Mouse (Mus musculus) midbrain, postnatal 0 days (tissue): ENCODE measurements around the gene Osbpl3. TPM values are rescaled to one million over a fixed set of nuclear protein-coding genes. Genes with fewer than 3 reads are reported as not detected.

ENCODE experiments used
- ATAC-seq: fragments of 200-750 bp; cut with Nextera tagmentation; 2 replicates; pipeline ENCODE4 v1.8.0; 2017; ENCODE audit warnings: moderate number of reproducible peaks, mild to moderate bottlenecking, moderate TSS enrichment, moderate library complexity; ENCODE audit not compliant: low FRiP score
- DNase-seq: peaks from one replicate; pipeline ENCODE4 v3.0.0-alpha.2; 2015; ENCODE audit warnings: low spot score
- H3K27ac ChIP-seq: fragments of 300-500 bp; sonication (generic); 2 replicates; pipeline ENCODE4 v1.5.1; 2014; ENCODE audit warnings: low read depth, mild to moderate bottlenecking, low read length, mixed read lengths
- H3K27me3 ChIP-seq: fragments of 300-500 bp; sonication (generic); 2 replicates; pipeline ENCODE4 v1.6.1; 2014; ENCODE audit warnings: low read length, control low read depth, mixed read lengths; ENCODE audit not compliant: insufficient read depth
- H3K36me3 ChIP-seq: fragments of 300-500 bp; sonication (generic); 2 replicates; pipeline ENCODE4 v1.6.1; 2014; ENCODE audit warnings: low read length, control low read depth, mixed read lengths; ENCODE audit not compliant: insufficient read depth
- H3K4me1 ChIP-seq: fragments of 300-500 bp; sonication (generic); 2 replicates; pipeline ENCODE4 v1.6.1; 2014; ENCODE audit warnings: mild to moderate bottlenecking, control low read depth, antibody characterized with exemption, low read length, mixed read lengths; ENCODE audit not compliant: insufficient read depth
- H3K4me2 ChIP-seq: fragments of 300-500 bp; sonication (generic); 2 replicates; pipeline ENCODE4 v1.6.1; 2014; ENCODE audit warnings: low read depth, mild to moderate bottlenecking, low read length, mixed read lengths; ENCODE audit not compliant: poor library complexity, severe bottlenecking
- H3K4me3 ChIP-seq: fragments of 300-500 bp; sonication (generic); 2 replicates; pipeline ENCODE4 v1.5.1; 2014; ENCODE audit warnings: low read depth, mild to moderate bottlenecking, low read length, moderate library complexity
- H3K9ac ChIP-seq: fragments of 300-500 bp; sonication (generic); replicated peaks from 2 replicates; pipeline ENCODE4 v1.6.1; 2014; ENCODE audit warnings: mild to moderate bottlenecking, low read length, moderate library complexity, mixed read lengths; ENCODE audit not compliant: poor library complexity, severe bottlenecking
- H3K9me3 ChIP-seq: fragments of 300-500 bp; sonication (generic); 2 replicates; pipeline ENCODE4 v1.6.1; 2016; ENCODE audit warnings: low read length, control low read depth
- CTCF ChIP-seq: IDR thresholded peaks from 2 replicates; pipeline ENCODE4 v1.5.1; 2016; ENCODE audit warnings: antibody characterized with exemption, mild to moderate bottlenecking
- WGBS: fragments of 180-500 bp; shearing (Covaris S2); extraction: QIAGEN DNeasy Blood & Tissue Kit; methylation state at CpG from one replicate; pipeline ENCODE4 v1.1.7; 2014; 5-methylcytosine and 5-hydroxymethylcytosine counted together
- polyA plus RNA-seq: library from polyadenylated mRNA; unstranded; fragments of >200 nt; fragmentation: Nextera tagmentation; extraction: Ambion mirVana; gene quantifications from 2 replicates; pipeline ENCODE4 v1.2.1, GENCODE M21; 2015
- total RNA-seq: library from RNA; depleted of rRNA; stranded (reverse); fragments of >200 nt; gene quantifications from 2 replicates; pipeline ENCODE4 v1.2.3, GENCODE M21; 2014

The Osbpl3 gene
- total and polyA plus RNA-seq, 2 experiments from 2014 or later: 5.5 to 9.5 TPM

GRCm38 (mm10) chr6:50340226-50340906 is 115.6 kb downstream of the Osbpl3 start:
- Histone ChIP-seq H3K4me3 (no peak overlapping the region), H3K27me3 (no peaks in the 10 kb centered on the region), H3K4me1 (no peaks in the 10 kb centered on the region), H3K9me3 (no peaks in the 10 kb centered on the region), H3K4me2 (no peak overlapping the region), H3K27ac (no peak overlapping the region), H3K9ac (no peak overlapping the region), H3K36me3 (no peaks in the 10 kb centered on the region)
- DNase-seq (no peak), ATAC-seq (no peak)
- 60% methylated on average over 5 of the region's 5 CpGs for WGBS
- no peak for TF ChIP-seq CTCF

- ATAC-seq: no peak
- whole genome bisulfite sequencing: 85% methylated on average over 6 of the region's 6 CpGs
- TF ChIP-seq CTCF: no peak
Observed at GRCm38 (mm10) chr6:50337431-50337830, 118.6 kb downstream of the Osbpl3 start.

GRCm38 (mm10) chr6:50336376-50336775 is 119.6 kb downstream of the Osbpl3 start:
- Histone ChIP-seq H3K27me3 (no peaks in the 10 kb centered on the region), H3K9ac (no peak overlapping the region), H3K4me1 (no peaks in the 10 kb centered on the region), H3K4me3 (no peak overlapping the region), H3K4me2 (no peak overlapping the region), H3K27ac (no peak overlapping the region), H3K36me3 (no peaks in the 10 kb centered on the region), H3K9me3 (no peaks in the 10 kb centered on the region)
- ATAC-seq: no peak
- 97% methylated on average over 2 of the region's 2 CpGs for WGBS
- DNase-seq: no peak
- no peak for TF ChIP-seq CTCF

More at GRCm38 (mm10) chr6:50337431-50337830, 118.6 kb downstream of the Osbpl3 start:
- no peak overlapping the region for H3K27ac ChIP-seq
- no peak overlapping the region for H3K9ac ChIP-seq
- H3K27me3 ChIP-seq: no peaks in the 10 kb centered on the region
- H3K4me3 ChIP-seq: no peak overlapping the region
- H3K36me3 ChIP-seq: no peaks in the 10 kb centered on the region
- no peaks in the 10 kb centered on the region for H3K4me1 ChIP-seq
- H3K9me3 ChIP-seq: no peaks in the 10 kb centered on the region
- DNase-seq: no peak
- no peak overlapping the region for H3K4me2 ChIP-seq

- H3K9me3 ChIP-seq: no peaks in the 10 kb centered on the region
- DNase-seq: no peak
- no peak for ATAC-seq
- TF ChIP-seq CTCF: no peak
- 91% methylated on average over 15 of the region's 15 CpGs for WGBS
- H3K27ac ChIP-seq: no peak overlapping the region
- H3K9ac ChIP-seq: no peak overlapping the region
- H3K4me2 ChIP-seq: no peak overlapping the region
- no peaks in the 10 kb centered on the region for H3K36me3 ChIP-seq
- H3K27me3 ChIP-seq: no peaks in the 10 kb centered on the region
- H3K4me1 ChIP-seq: no peaks in the 10 kb centered on the region
- no peak overlapping the region for H3K4me3 ChIP-seq
Observed at GRCm38 (mm10) chr6:50334846-50335821, 120.9 kb downstream of the Osbpl3 start.

GRCm38 (mm10) chr6:50333346-50333745 is 122.7 kb downstream of the Osbpl3 start:
- DNase-seq (no peak), ATAC-seq (no peak)
- WGBS: 87% methylated on average over 6 of the region's 6 CpGs
- Histone ChIP-seq H3K4me3 (no peak overlapping the region), H3K9ac (no peak overlapping the region), H3K4me1 (no peaks in the 10 kb centered on the region), H3K4me2 (no peak overlapping the region), H3K27ac (no peak overlapping the region), H3K9me3 (no peaks in the 10 kb centered on the region), H3K27me3 (no peaks in the 10 kb centered on the region), H3K36me3 (no peaks in the 10 kb centered on the region)
- no peak for TF ChIP-seq CTCF

GRCm38 (mm10) chr6:50331477-50331876 is 124.5 kb downstream of the Osbpl3 start:
- ATAC-seq: no peak
- WGBS: 91% methylated on average over 2 of the region's 2 CpGs
- no peaks in the 10 kb centered on the region for H3K9me3 ChIP-seq
- H3K36me3 ChIP-seq: no peaks in the 10 kb centered on the region
- no peaks in the 10 kb centered on the region for H3K4me1 ChIP-seq
- H3K27me3 ChIP-seq: no peaks in the 10 kb centered on the region
- H3K27ac ChIP-seq: no peak overlapping the region
- no peak overlapping the region for H3K9ac ChIP-seq
- no peak for TF ChIP-seq CTCF
- no peak overlapping the region for H3K4me3 ChIP-seq
- H3K4me2 ChIP-seq: no peak overlapping the region
- no peak for DNase-seq
